ENCODE assay signal across 27 mouse cellular contexts in the genomic region with DNA sequence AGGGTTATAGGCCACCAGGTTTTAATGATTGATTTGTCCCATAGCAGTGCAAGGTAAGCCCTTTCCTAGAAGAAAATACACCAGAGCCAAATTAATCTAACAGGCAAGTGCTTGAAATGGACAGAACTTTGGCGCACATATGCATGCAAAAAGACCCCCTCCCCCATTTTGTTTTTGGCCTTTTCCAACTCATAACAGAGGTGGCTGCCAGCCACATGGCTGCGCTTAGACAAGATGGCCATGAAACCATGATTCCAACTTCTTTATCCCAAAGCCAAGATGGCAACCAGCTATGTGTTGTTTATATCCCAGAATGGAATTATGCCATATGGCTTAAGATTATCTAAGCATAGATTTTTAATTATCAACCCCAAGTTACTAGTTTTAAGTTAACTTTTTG.
A peak's percentile ranks its signal among the peaks of the same experiment; 100 is the strongest.
DNase-seq lines count a peak whose midpoint lies in the region; ATAC-seq and TF ChIP-seq lines count a peak whose summit lies in the region.
"Had no signal": no experiment of that assay in that cellular context is flagged by ENCODE, and none has a peak within 500 bp of the region (broad histone marks: within the 10 kb centered on the region; RNA-seq: fewer than 3 reads in every experiment).

No protein-coding gene starts in this region.

- peaks cover 7% of the 10 kb centered on the region; the same call in 1 of the 2 replicates for H3K4me1 ChIP-seq in cerebellum, adult 2 months (ENCODE audit: control insufficient read depth, insufficient read depth, low read length)
- peaks cover 16% of the 10 kb centered on the region for H3K4me1 ChIP-seq in forebrain, embryonic 15.5 days
- H3K4me1 ChIP-seq in forebrain, embryonic 12.5 days = 0 out of 2 replicates have a peak, but pooled peaks cover 4% of the 10 kb centered on the region
- H3K4me1 ChIP-seq: embryonic facial prominence, embryonic 10.5 days; embryonic facial prominence, embryonic 13.5 days; hindbrain, embryonic 12.5 days had no signal

- no peaks in the 10 kb centered on the region for H3K9me3 ChIP-seq in forebrain, embryonic 15.5 days
- no peaks in the 10 kb centered on the region for H3K9me3 ChIP-seq in forebrain, embryonic 12.5 days
- H3K9me3 ChIP-seq: embryonic facial prominence, embryonic 10.5 days; embryonic facial prominence, embryonic 13.5 days; G1E; hindbrain, embryonic 12.5 days; hindbrain, embryonic 15.5 days had no signal

- peak; percentile 38 to 53 for DNase-seq in cerebellum, postnatal 14 days
- no peak for DNase-seq in cerebellum, adult 2 months
- DNase-seq in layer of hippocampus, adult 2 months (ENCODE audit: low spot score in 2 of 2) = no peak
- no peak for DNase-seq in layer of hippocampus, adult 8-10 months (ENCODE audit: low spot score in 2 of 2)
- no peak for DNase-seq in spleen, adult 12 weeks (ENCODE audit: low spot score)
- DNase-seq: adrenal gland, postnatal 10 days; adrenal gland, postnatal 36 days; B cell, adult 2 months; cerebellum, adult 11 months; cerebellum, adult 9-10 months; cerebellum, postnatal 36 days; embryo, embryonic 11 days; gastrocnemius, adult 2 months; gastrocnemius, postnatal 14 days; heart, adult 11 months; kidney, adult 18-20 months had no signal

- H3K27me3 ChIP-seq in cerebellum, adult 2 months (ENCODE audit: control insufficient read depth, insufficient read depth, low read length) = no peaks in the 10 kb centered on the region
- no peaks in the 10 kb centered on the region for H3K27me3 ChIP-seq in forebrain, embryonic 15.5 days
- no peaks in the 10 kb centered on the region for H3K27me3 ChIP-seq in forebrain, embryonic 12.5 days
- H3K27me3 ChIP-seq: CH12.LX; embryonic facial prominence, embryonic 13.5 days; hindbrain, embryonic 12.5 days; hindbrain, embryonic 15.5 days; Patski had no signal

- no peak overlapping the region for H3K4me2 ChIP-seq in forebrain, embryonic 15.5 days (replicated peaks)
- no peak overlapping the region for H3K4me2 ChIP-seq in forebrain, embryonic 12.5 days
- H3K4me2 ChIP-seq: embryonic facial prominence, embryonic 13.5 days; heart, embryonic 11.5 days; hindbrain, embryonic 12.5 days; hindbrain, embryonic 15.5 days had no signal

- no peak for TF ChIP-seq POLR2A in cerebellum, adult 2 months (IDR thresholded peaks at IDR 0.05; ENCODE audit: borderline replicate concordance, insufficient read depth, low read length)

- no peak overlapping the region for H3K27ac ChIP-seq in cerebellum, adult 2 months (ENCODE audit: insufficient read depth, low read length)
- 0 out of 2 replicates have a peak overlapping the region, but pooled peaks have one; percentile 5 for H3K27ac ChIP-seq in forebrain, embryonic 15.5 days (replicated peaks)
- H3K27ac ChIP-seq in forebrain, embryonic 12.5 days = no peak overlapping the region
- H3K27ac ChIP-seq in layer of hippocampus, adult 2 months = 0 out of 2 replicates have a peak overlapping the region, but pooled peaks have one; percentile 92
- H3K27ac ChIP-seq: embryonic facial prominence, embryonic 10.5 days; embryonic facial prominence, embryonic 13.5 days; gastrocnemius, adult 2 months; hindbrain, embryonic 12.5 days; hindbrain, embryonic 15.5 days had no signal

- no peak overlapping the region for H3K9ac ChIP-seq in forebrain, embryonic 15.5 days (replicated peaks)
- H3K9ac ChIP-seq in forebrain, embryonic 12.5 days = no peak overlapping the region
- H3K9ac ChIP-seq: embryonic facial prominence, embryonic 13.5 days; hindbrain, embryonic 12.5 days; hindbrain, embryonic 15.5 days had no signal

- WGBS in cerebellum, adult 2 months = 87% methylated on average over 2 of the region's 2 CpGs
- 68% methylated on average over 2 of the region's 2 CpGs for WGBS in forebrain, embryonic 15.5 days
- 89% methylated on average over 2 of the region's 2 CpGs for WGBS in forebrain, embryonic 12.5 days

- no peak overlapping the region for H3K4me3 ChIP-seq in cerebellum, adult 2 months (replicated peaks; ENCODE audit: insufficient read depth, low read depth, low read length)
- no peak overlapping the region for H3K4me3 ChIP-seq in forebrain, embryonic 15.5 days
- no peak overlapping the region for H3K4me3 ChIP-seq in forebrain, embryonic 12.5 days (replicated peaks)
- no peak overlapping the region for H3K4me3 ChIP-seq in layer of hippocampus, adult 2 months
- H3K4me3 ChIP-seq: embryonic facial prominence, embryonic 10.5 days; embryonic facial prominence, embryonic 13.5 days; erythroblast, embryonic 14.5 days; gastrocnemius, adult 2 months; hindbrain, embryonic 12.5 days; hindbrain, embryonic 15.5 days had no signal

- peak; percentile 23 for ATAC-seq in forebrain, embryonic 15.5 days (replicated peaks)
- no peak for ATAC-seq in forebrain, embryonic 12.5 days (ENCODE audit: low FRiP score)
- ATAC-seq: Patski had no signal

- H3K36me3 ChIP-seq in forebrain, embryonic 15.5 days = no peaks in the 10 kb centered on the region
- no peaks in the 10 kb centered on the region for H3K36me3 ChIP-seq in forebrain, embryonic 12.5 days (replicated peaks)
- H3K36me3 ChIP-seq: embryonic facial prominence, embryonic 10.5 days; embryonic facial prominence, embryonic 13.5 days; G1E; hindbrain, embryonic 12.5 days; hindbrain, embryonic 15.5 days had no signal

- TF ChIP-seq CTCF in cerebellum, adult 2 months (IDR thresholded peaks at IDR 0.05; ENCODE audit: borderline replicate concordance, insufficient read depth, low read depth, low read length) = no peak
- no peak for TF ChIP-seq CTCF in layer of hippocampus, adult 2 months (conservative IDR thresholded peaks at IDR 0.05)

Comparison
In these comparisons a context has a peak if more than half of its experiments do, and no peak if none do; other contexts are left out.
1. DNase-seq: peak in cerebellum, postnatal 14 days (2 of 2); none in cerebellum, adult 2 months (0 of 2), layer of hippocampus, adult 2 months (0 of 2), layer of hippocampus, adult 8-10 months (0 of 2) and spleen, adult 12 weeks (single experiment).
2. H3K27ac ChIP-seq: peak in forebrain, embryonic 15.5 days (single experiment) and layer of hippocampus, adult 2 months (single experiment); none in cerebellum, adult 2 months (single experiment) and forebrain, embryonic 12.5 days (single experiment).